Mouse (Mus musculus): ENCODE measurements around the gene Chordc1.

DNA sequence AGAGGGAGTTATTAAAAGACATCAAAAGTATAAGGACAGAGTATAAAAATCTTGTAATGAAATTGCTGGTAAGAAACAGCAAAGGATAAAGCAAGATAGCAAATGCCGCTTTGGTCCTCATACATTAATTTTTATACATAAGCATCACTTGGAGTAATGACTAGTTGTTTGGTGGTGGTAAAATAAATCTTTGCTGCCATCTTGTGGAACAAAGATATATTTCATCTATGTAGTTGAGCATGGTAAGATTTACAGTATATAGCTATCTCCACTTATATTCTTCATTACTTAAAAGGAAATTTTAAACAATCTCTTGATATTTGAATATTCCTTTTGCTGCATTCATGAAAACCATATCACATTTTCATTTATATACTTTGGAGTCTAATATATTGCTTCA, 14.4 kb upstream of the Chordc1 start:
- TF ChIP-seq CTCF (IDR thresholded peaks at IDR 0.05; ENCODE audit: low read depth) (no peak; the same call in 1 of the 2 replicates), EP300 (IDR thresholded peaks at IDR 0.05; ENCODE audit: low read depth) (no peak)
